Mouse (Mus musculus): ENCODE data around the gene Zdhhc14. TPM values are rescaled to one million over a fixed set of nuclear protein-coding genes. Genes with fewer than 3 reads are reported as not detected.

The Zdhhc14 gene
- polyA plus RNA-seq, 1 experiment from 2014 or later, result 9.4 TPM

DNA sequence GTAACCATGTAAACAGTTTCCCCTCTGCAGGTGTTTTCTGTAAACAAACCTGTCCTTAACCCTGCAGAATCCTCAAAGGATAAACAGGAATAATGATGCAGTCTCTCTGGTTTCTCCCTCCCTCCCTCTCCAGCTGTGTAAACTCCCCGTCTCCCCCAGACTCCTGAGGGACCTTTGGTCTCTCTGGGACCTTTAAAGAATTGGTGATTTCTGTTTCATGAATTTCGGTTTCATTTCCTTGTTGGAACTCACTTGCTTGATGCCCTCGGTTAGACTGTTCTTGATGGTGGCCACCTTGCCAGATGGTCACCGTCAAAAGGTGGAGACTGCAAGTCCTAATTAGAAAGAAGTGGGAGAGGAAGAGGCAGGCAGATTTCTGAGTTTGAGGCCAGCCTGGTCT, 8.9 kb upstream of the Zdhhc14 start:
- H3K4me2 ChIP-seq (ENCODE audit: low read length), result no peak overlapping the region
- WGBS, result 76% methylated on average over 4 of the region's 4 CpGs
- no peak for ATAC-seq
- no peak overlapping the region for H3K9ac ChIP-seq (ENCODE audit: low read depth, low read length)
- no peak overlapping the region for H3K27ac ChIP-seq (ENCODE audit: low read length)
- H3K27me3 ChIP-seq (ENCODE audit: control insufficient read depth, insufficient read depth, low read depth, low read length), result no peaks in the 10 kb centered on the region
- H3K9me3 ChIP-seq (replicated peaks; ENCODE audit: control insufficient read depth, low read length, poor library complexity, severe bottlenecking), result no peaks in the 10 kb centered on the region
- no peaks in the 10 kb centered on the region for H3K4me1 ChIP-seq (ENCODE audit: control insufficient read depth, insufficient read depth, low read length)
- H3K4me3 ChIP-seq (ENCODE audit: low read depth, low read length), result no peak overlapping the region
- no peaks in the 10 kb centered on the region for H3K36me3 ChIP-seq (ENCODE audit: control insufficient read depth, insufficient read depth, low read length)

DNA sequence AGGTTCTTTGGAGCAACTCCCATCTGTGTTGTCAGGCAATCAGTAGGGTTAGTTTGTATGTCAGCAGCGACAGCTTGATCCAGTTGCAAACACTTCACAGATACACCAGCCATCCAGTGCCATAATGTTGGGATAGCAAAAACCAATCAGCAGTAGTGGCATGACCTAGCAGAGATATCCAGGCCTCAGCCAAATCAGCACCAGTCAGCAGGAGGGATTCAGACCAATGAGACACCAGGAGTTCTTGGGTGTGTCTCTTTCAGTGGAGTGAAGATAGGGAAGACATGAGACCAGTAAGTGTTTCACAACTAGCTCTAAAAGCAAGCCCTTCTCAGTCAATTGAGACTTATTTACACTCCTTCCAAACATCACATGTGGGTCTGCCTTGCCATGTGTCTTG, 7.7 kb upstream of the Zdhhc14 start:
- no peaks in the 10 kb centered on the region for H3K27me3 ChIP-seq (ENCODE audit: control insufficient read depth, insufficient read depth, low read depth, low read length)
- no peak overlapping the region for H3K27ac ChIP-seq (ENCODE audit: low read length)
- H3K9me3 ChIP-seq (replicated peaks; ENCODE audit: control insufficient read depth, low read length, poor library complexity, severe bottlenecking), result no peaks in the 10 kb centered on the region
- H3K4me2 ChIP-seq (ENCODE audit: low read length), result no peak overlapping the region
- no peaks in the 10 kb centered on the region for H3K4me1 ChIP-seq (ENCODE audit: control insufficient read depth, insufficient read depth, low read length)
- ATAC-seq, result no peak
- 90% methylated on average over 1 of the region's 1 CpGs for WGBS
- H3K9ac ChIP-seq (ENCODE audit: low read depth, low read length), result no peak overlapping the region
- no peaks in the 10 kb centered on the region for H3K36me3 ChIP-seq (ENCODE audit: control insufficient read depth, insufficient read depth, low read length)
- no peak overlapping the region for H3K4me3 ChIP-seq (ENCODE audit: low read depth, low read length)

GRCm38 (mm10) chr17:5488156-5488555, 4.2 kb upstream of the Zdhhc14 start:
- no peaks in the 10 kb centered on the region for H3K36me3 ChIP-seq (ENCODE audit: control insufficient read depth, insufficient read depth, low read length)
- no peak overlapping the region for H3K4me3 ChIP-seq (ENCODE audit: low read depth, low read length)
- H3K4me1 ChIP-seq (ENCODE audit: control insufficient read depth, insufficient read depth, low read length), result peaks cover 4% of the 10 kb centered on the region
- no peaks in the 10 kb centered on the region for H3K27me3 ChIP-seq (ENCODE audit: control insufficient read depth, insufficient read depth, low read depth, low read length)
- H3K4me2 ChIP-seq (ENCODE audit: low read length), result no peak overlapping the region
- 69% methylated on average over 9 of the region's 9 CpGs for WGBS
- H3K27ac ChIP-seq (ENCODE audit: low read length), result no peak overlapping the region
- H3K9me3 ChIP-seq (replicated peaks; ENCODE audit: control insufficient read depth, low read length, poor library complexity, severe bottlenecking), result no peaks in the 10 kb centered on the region
- H3K9ac ChIP-seq (ENCODE audit: low read depth, low read length), result no peak overlapping the region
- no peak for ATAC-seq

DNA sequence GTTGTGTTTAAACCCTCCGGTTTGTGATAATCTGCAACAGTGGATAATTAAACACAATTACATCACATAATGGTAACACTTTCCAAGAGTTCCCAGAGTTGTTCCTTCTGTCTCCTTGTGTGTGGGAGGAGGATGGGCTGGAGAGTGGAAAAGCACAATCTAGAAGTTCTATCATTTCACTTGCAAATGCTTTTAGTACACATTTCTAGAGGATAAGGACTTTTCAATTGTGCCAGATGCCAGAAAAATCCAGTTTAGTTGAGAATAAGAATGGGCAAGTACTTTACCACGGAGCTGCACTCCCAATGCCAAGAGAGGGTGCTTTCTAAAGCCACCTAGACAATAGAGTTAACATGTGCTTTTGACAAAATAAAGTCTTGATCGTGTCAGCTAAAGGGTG, 2.0 kb upstream of the Zdhhc14 start:
- no peak for ATAC-seq
- Histone ChIP-seq H3K9ac (ENCODE audit: low read depth, low read length) (no peak overlapping the region), H3K27me3 (ENCODE audit: control insufficient read depth, insufficient read depth, low read depth, low read length) (no peaks in the 10 kb centered on the region), H3K4me1 (ENCODE audit: control insufficient read depth, insufficient read depth, low read length) (peaks cover 20% of the 10 kb centered on the region), H3K4me3 (ENCODE audit: low read depth, low read length) (no peak overlapping the region), H3K4me2 (ENCODE audit: low read length) (0 out of 2 replicates have a peak overlapping the region, but pooled peaks have one; percentile 71), H3K36me3 (ENCODE audit: control insufficient read depth, insufficient read depth, low read length) (no peaks in the 10 kb centered on the region), H3K27ac (ENCODE audit: low read length) (peak overlapping the region; percentile 96), H3K9me3 (replicated peaks; ENCODE audit: control insufficient read depth, low read length, poor library complexity, severe bottlenecking) (no peaks in the 10 kb centered on the region)
- 60% methylated on average over 3 of the region's 3 CpGs for WGBS

DNA sequence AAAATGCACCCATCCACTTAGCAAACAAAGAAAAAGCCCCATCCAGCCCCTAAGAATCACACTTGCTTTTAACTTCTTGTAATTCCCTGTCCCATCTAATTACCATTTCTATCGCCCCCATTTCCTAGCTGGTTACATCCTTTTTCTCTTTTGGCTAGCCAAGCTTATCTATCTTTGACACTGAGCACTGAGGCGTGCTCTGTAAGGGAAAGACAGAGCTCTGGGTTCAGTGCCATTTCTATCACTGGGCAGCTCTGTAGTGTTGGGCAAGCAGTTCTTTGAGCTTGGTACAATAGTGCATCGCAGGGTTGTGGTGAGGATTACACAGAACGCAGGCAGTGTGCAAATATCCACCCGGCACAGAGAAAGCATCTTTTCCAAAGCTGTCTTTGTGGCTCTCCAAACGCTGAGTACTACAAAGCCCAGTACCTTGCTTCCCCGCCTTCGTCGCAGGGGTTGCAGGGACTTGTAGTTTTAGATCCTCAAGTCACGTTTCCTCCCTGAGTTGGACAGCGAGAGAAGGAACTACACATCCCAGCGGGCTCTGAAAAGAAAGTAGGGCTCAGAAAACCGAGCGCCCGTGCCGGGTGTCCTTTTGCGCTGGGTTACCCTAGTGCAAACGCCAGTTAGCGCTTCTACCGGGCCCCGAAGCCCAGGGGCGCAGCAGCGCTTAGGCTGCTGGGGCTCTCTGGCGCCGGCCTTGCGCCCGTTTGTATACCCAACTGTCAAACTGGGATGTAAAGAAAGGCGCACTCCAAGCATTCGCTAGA, 1.1 kb upstream of the Zdhhc14 start:
- H3K9me3 ChIP-seq (replicated peaks; ENCODE audit: control insufficient read depth, low read length, poor library complexity, severe bottlenecking), result no peaks in the 10 kb centered on the region
- peak overlapping the region; percentile 80 for H3K4me3 ChIP-seq (ENCODE audit: low read depth, low read length)
- H3K9ac ChIP-seq (ENCODE audit: low read depth, low read length), result peak overlapping the region; percentile 80
- H3K27me3 ChIP-seq (ENCODE audit: control insufficient read depth, insufficient read depth, low read depth, low read length), result no peaks in the 10 kb centered on the region
- WGBS, result 0% methylated on average over 29 of the region's 29 CpGs
- H3K4me2 ChIP-seq (ENCODE audit: low read length), result peak overlapping the region; percentile 71
- ATAC-seq, result peak; percentile 89
- H3K27ac ChIP-seq (ENCODE audit: low read length), result peak overlapping the region; percentile 96
- no peaks in the 10 kb centered on the region for H3K36me3 ChIP-seq (ENCODE audit: control insufficient read depth, insufficient read depth, low read length)
- H3K4me1 ChIP-seq (ENCODE audit: control insufficient read depth, insufficient read depth, low read length), result peaks cover 20% of the 10 kb centered on the region

GRCm38 (mm10) chr17:5492746-5493160, 396 bp downstream of the Zdhhc14 start:
- H3K36me3 ChIP-seq (ENCODE audit: control insufficient read depth, insufficient read depth, low read length), result no peaks in the 10 kb centered on the region
- no peaks in the 10 kb centered on the region for H3K9me3 ChIP-seq (replicated peaks; ENCODE audit: control insufficient read depth, low read length, poor library complexity, severe bottlenecking)
- H3K27ac ChIP-seq (ENCODE audit: low read length), result peak overlapping the region; percentile 96
- WGBS, result under 1% methylated on average over 48 of the region's 48 CpGs
- peak overlapping the region; percentile 80 for H3K4me3 ChIP-seq (ENCODE audit: low read depth, low read length)
- peak overlapping the region; percentile 80 for H3K9ac ChIP-seq (ENCODE audit: low read depth, low read length)
- ATAC-seq, result peak; percentile 63
- no peaks in the 10 kb centered on the region for H3K27me3 ChIP-seq (ENCODE audit: control insufficient read depth, insufficient read depth, low read depth, low read length)
- peak overlapping the region; percentile 71 for H3K4me2 ChIP-seq (ENCODE audit: low read length)
- peaks cover 20% of the 10 kb centered on the region for H3K4me1 ChIP-seq (ENCODE audit: control insufficient read depth, insufficient read depth, low read length)

GRCm38 (mm10) chr17:5493161-5493771, 909 bp downstream of the Zdhhc14 start:
- Histone ChIP-seq H3K9ac (ENCODE audit: low read depth, low read length) (peak overlapping the region; percentile 80), H3K9me3 (replicated peaks; ENCODE audit: control insufficient read depth, low read length, poor library complexity, severe bottlenecking) (no peaks in the 10 kb centered on the region), H3K27ac (ENCODE audit: low read length) (peak overlapping the region; percentile 96), H3K4me1 (ENCODE audit: control insufficient read depth, insufficient read depth, low read length) (peaks cover 20% of the 10 kb centered on the region), H3K4me3 (ENCODE audit: low read depth, low read length) (peak overlapping the region; percentile 80), H3K4me2 (ENCODE audit: low read length) (peak overlapping the region; percentile 71), H3K27me3 (ENCODE audit: control insufficient read depth, insufficient read depth, low read depth, low read length) (no peaks in the 10 kb centered on the region), H3K36me3 (ENCODE audit: control insufficient read depth, insufficient read depth, low read length) (no peaks in the 10 kb centered on the region)
- 1% methylated on average over 51 of the region's 53 CpGs for WGBS
- no peak for ATAC-seq

GRCm38 (mm10) chr17:5493809-5494208, 1.5 kb downstream of the Zdhhc14 start:
- Histone ChIP-seq H3K36me3 (ENCODE audit: control insufficient read depth, insufficient read depth, low read length) (no peaks in the 10 kb centered on the region), H3K4me3 (ENCODE audit: low read depth, low read length) (peak overlapping the region; percentile 80), H3K9me3 (replicated peaks; ENCODE audit: control insufficient read depth, low read length, poor library complexity, severe bottlenecking) (no peaks in the 10 kb centered on the region), H3K9ac (ENCODE audit: low read depth, low read length) (peak overlapping the region; percentile 80), H3K27me3 (ENCODE audit: control insufficient read depth, insufficient read depth, low read depth, low read length) (no peaks in the 10 kb centered on the region), H3K4me1 (ENCODE audit: control insufficient read depth, insufficient read depth, low read length) (peaks cover 20% of the 10 kb centered on the region), H3K27ac (ENCODE audit: low read length) (no peak overlapping the region), H3K4me2 (ENCODE audit: low read length) (peak overlapping the region; percentile 71)
- 19% methylated on average over 4 of the region's 4 CpGs for WGBS
- no peak for ATAC-seq

GRCm38 (mm10) chr17:5494832-5495231, 2.5 kb downstream of the Zdhhc14 start:
- peaks cover 20% of the 10 kb centered on the region for H3K4me1 ChIP-seq (ENCODE audit: control insufficient read depth, insufficient read depth, low read length)
- H3K36me3 ChIP-seq (ENCODE audit: control insufficient read depth, insufficient read depth, low read length), result no peaks in the 10 kb centered on the region
- no peak for ATAC-seq
- no peak overlapping the region for H3K27ac ChIP-seq (ENCODE audit: low read length)
- no peaks in the 10 kb centered on the region for H3K9me3 ChIP-seq (replicated peaks; ENCODE audit: control insufficient read depth, low read length, poor library complexity, severe bottlenecking)
- no peak overlapping the region for H3K9ac ChIP-seq (ENCODE audit: low read depth, low read length)
- no peaks in the 10 kb centered on the region for H3K27me3 ChIP-seq (ENCODE audit: control insufficient read depth, insufficient read depth, low read depth, low read length)
- WGBS, result 84% methylated on average over 7 of the region's 7 CpGs
- H3K4me2 ChIP-seq (ENCODE audit: low read length), result peak overlapping the region; percentile 71
- H3K4me3 ChIP-seq (ENCODE audit: low read depth, low read length), result peak overlapping the region; percentile 80
